Mouse (Mus musculus) urinary bladder, postnatal 25 days (tissue): Measurements from ENCODE around the gene Armh1.
"Not testable (repeated sequence)": the region's sequence is repeated elsewhere in the genome, so short reads cannot be mapped to it uniquely, and the experiment has no call there.

Experiments
- DNase-seq: peaks from one replicate; pipeline ENCODE4 v3.0.0; 2022; ENCODE audit warnings: low spot score

The Armh1 gene

GRCm38 (mm10) chr4:117267831-117268437, 16.0 kb upstream of the Armh1 start:
- DNase-seq = no peak

GRCm38 (mm10) chr4:117267284-117267683, 15.4 kb upstream of the Armh1 start:
- DNase-seq = peak; percentile 66

- no peak for DNase-seq
Measured at GRCm38 (mm10) chr4:117262987-117263386, 11.1 kb upstream of the Armh1 start.

GRCm38 (mm10) chr4:117262101-117262913, 10.4 kb upstream of the Armh1 start:
- no peak for DNase-seq

- DNase-seq = no peak
Measured at GRCm38 (mm10) chr4:117261222-117261621, 9.3 kb upstream of the Armh1 start.

- not testable (repeated sequence) for DNase-seq
Measured at GRCm38 (mm10) chr4:117259909-117260308, 8.0 kb upstream of the Armh1 start.

- DNase-seq = no peak
Measured at GRCm38 (mm10) chr4:117254672-117255071, 2.7 kb upstream of the Armh1 start.

GRCm38 (mm10) chr4:117254017-117254627, 2.2 kb upstream of the Armh1 start:
- DNase-seq = no peak

GRCm38 (mm10) chr4:117253218-117254016, 1.5 kb upstream of the Armh1 start:
- no peak for DNase-seq

- DNase-seq = no peak
Measured at GRCm38 (mm10) chr4:117252755-117253154, 830 bp upstream of the Armh1 start.

GRCm38 (mm10) chr4:117252351-117252750, 426 bp upstream of the Armh1 start:
- DNase-seq = no peak

- DNase-seq = no peak
Measured at GRCm38 (mm10) chr4:117250982-117251381, 943 bp downstream of the Armh1 start.

- DNase-seq = no peak
Measured at GRCm38 (mm10) chr4:117240867-117241266, 11.1 kb downstream of the Armh1 start.

- DNase-seq = no peak
Measured at GRCm38 (mm10) chr4:117239153-117239552, 12.8 kb downstream of the Armh1 start.

- no peak for DNase-seq
Measured at GRCm38 (mm10) chr4:117235822-117236221, 16.1 kb downstream of the Armh1 start.

- no peak for DNase-seq
Measured at GRCm38 (mm10) chr4:117234166-117234741, 17.7 kb downstream of the Armh1 start.

GRCm38 (mm10) chr4:117231208-117231607, 20.7 kb downstream of the Armh1 start:
- DNase-seq = no peak

- DNase-seq = no peak
Measured at GRCm38 (mm10) chr4:117230331-117230730, 21.6 kb downstream of the Armh1 start.

- peak; percentile 23 for DNase-seq
Measured at GRCm38 (mm10) chr4:117229590-117229989, 22.3 kb downstream of the Armh1 start.

- no peak for DNase-seq
Measured at GRCm38 (mm10) chr4:117225250-117225649, 26.7 kb downstream of the Armh1 start.

- DNase-seq = no peak
Measured at GRCm38 (mm10) chr4:117224122-117224521, 27.8 kb downstream of the Armh1 start.

GRCm38 (mm10) chr4:117223001-117223400, 28.9 kb downstream of the Armh1 start:
- no peak for DNase-seq
